Mouse (Mus musculus) monocyte, adult 59 days (primary cell): ENCODE results near the gene Lrrc40. TPM values are rescaled to one million over a fixed set of nuclear protein-coding genes. Genes with fewer than 3 reads are reported as not detected.

Source experiments
- total RNA-seq, 2 experiments: library from RNA; stranded (reverse); gene quantifications; one replicate each; pipeline ENCODE4 v1.2.4; 2023

Gene Lrrc40
- total RNA-seq, result 10 to 100 TPM; 14.8 to 15.5 TPM

GRCm38 (mm10) chr3:158036329-158036988, at the start of gene Lrrc40, which contains the start of gene Srsf11:
Gene Lrrc40, plus strand, starts transcription at chr3:158036662.
Gene Srsf11, minus strand, starts transcription at chr3:158036639.

Other genes starting within 250 kb of the Lrrc40 start
- gene Cth, start 111.6 kb upstream of the Lrrc40 start, total RNA-seq, result not detected
- gene Ankrd13c, start 89.4 kb upstream of the Lrrc40 start, total RNA-seq, result 10 to 100 TPM; 57.5 to 64.7 TPM
- 100 to 1,000 TPM; 276 to 301 TPM for gene Srsf11, start within 50 bp of the Lrrc40 start, total RNA-seq